Mouse (Mus musculus): Measurements from ENCODE around the gene Ubl3.

DNA sequence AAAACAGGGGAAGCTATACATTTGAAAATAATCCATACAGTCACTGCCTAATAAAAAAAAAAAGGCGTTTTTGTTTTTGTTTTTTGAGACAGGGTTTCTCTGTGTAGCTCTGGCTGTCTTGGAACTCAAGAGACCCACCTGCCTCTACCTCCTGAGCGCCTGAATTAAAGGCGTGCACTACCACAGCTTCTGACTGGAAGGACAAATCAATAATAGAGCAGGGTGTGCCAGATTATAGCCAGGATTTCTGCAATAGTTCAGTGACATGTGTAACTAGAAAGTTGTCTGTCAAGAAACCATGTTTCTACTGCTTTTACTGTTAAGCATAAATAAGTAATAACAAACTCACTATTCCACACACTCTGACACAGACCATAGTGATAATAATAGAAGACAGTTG lies 30.2 kb downstream of the Ubl3 start:
- TF ChIP-seq POLR2A (IDR thresholded peaks at IDR 0.05; ENCODE audit: borderline replicate concordance, extremely low read depth, low read depth, low read length) (no peak), CTCF (IDR thresholded peaks at IDR 0.05; ENCODE audit: insufficient read depth, low read length) (no peak)

All from lung, adult 2 months (tissue).